ENCODE assay signal across 8 mouse cellular contexts in genomic region chr2:29251095-29252058, GRCm38 (mm10). TPM values are rescaled to one million over a fixed set of nuclear protein-coding genes. Genes with fewer than 3 reads are reported as not detected.
A peak's percentile ranks its signal among the peaks of the same experiment; 100 is the strongest.
DNase-seq lines count a peak whose midpoint lies in the region; ATAC-seq and TF ChIP-seq lines count a peak whose summit lies in the region.

No protein-coding gene starts in this region.

- peak overlapping the region; percentile 99 for H3K4me2 ChIP-seq in embryonic facial prominence, embryonic 13.5 days
- H3K4me2 ChIP-seq in hindbrain, postnatal 0 days (ENCODE audit: low read depth, low read length): peak overlapping the region; percentile 100
- H3K4me2 ChIP-seq in stomach, embryonic 15.5 days: peak overlapping the region; percentile 97

- H3K4me3 ChIP-seq in heart, embryonic 10.5 days: peak overlapping the region; percentile 74
- H3K4me3 ChIP-seq in E14TG2a.4 (replicated peaks; ENCODE audit: low read length): peak overlapping the region; percentile 79
- H3K4me3 ChIP-seq in embryonic facial prominence, embryonic 13.5 days: peak overlapping the region; percentile 64
- peak overlapping the region; percentile 66 for H3K4me3 ChIP-seq in hindbrain, postnatal 0 days (ENCODE audit: low read length)
- peak overlapping the region; percentile 59 for H3K4me3 ChIP-seq in stomach, embryonic 15.5 days (replicated peaks)

- no peak for DNase-seq in heart, embryonic 10.5 days (ENCODE audit: low spot score)
- DNase-seq in heart, postnatal 4 days: no peak
- DNase-seq in hindbrain, postnatal 0 days (ENCODE audit: low spot score): no peak
- DNase-seq in left cerebral cortex, adult 11 months (ENCODE audit: low spot score): no peak

- H3K27me3 ChIP-seq in heart, embryonic 10.5 days (ENCODE audit: insufficient read depth, poor library complexity, severe bottlenecking): peaks cover 97% of the 10 kb centered on the region
- H3K27me3 ChIP-seq in E14TG2a.4 (ENCODE audit: insufficient read depth, low read length): peaks cover 100% of the 10 kb centered on the region
- H3K27me3 ChIP-seq in embryonic facial prominence, embryonic 13.5 days: peaks cover 100% of the 10 kb centered on the region
- H3K27me3 ChIP-seq in hindbrain, postnatal 0 days (ENCODE audit: insufficient read depth, low read length): peaks cover 5% of the 10 kb centered on the region; the same call in 1 of the 2 replicates
- H3K27me3 ChIP-seq in stomach, embryonic 15.5 days (replicated peaks): peaks cover 78% of the 10 kb centered on the region

- H3K27ac ChIP-seq in heart, embryonic 10.5 days: 0 out of 2 replicates have a peak overlapping the region, but pooled peaks have one; percentile 9
- H3K27ac ChIP-seq in embryonic facial prominence, embryonic 13.5 days: no peak overlapping the region
- peak overlapping the region; percentile 45; the same call in 1 of the 2 replicates for H3K27ac ChIP-seq in hindbrain, postnatal 0 days
- no peak overlapping the region for H3K27ac ChIP-seq in stomach, embryonic 15.5 days

- H3K4me1 ChIP-seq in heart, embryonic 10.5 days: peaks cover 50% of the 10 kb centered on the region
- H3K4me1 ChIP-seq in E14TG2a.4 (replicated peaks; ENCODE audit: low read depth, low read length): peaks cover 61% of the 10 kb centered on the region
- peaks cover 38% of the 10 kb centered on the region for H3K4me1 ChIP-seq in embryonic facial prominence, embryonic 13.5 days
- peaks cover 25% of the 10 kb centered on the region for H3K4me1 ChIP-seq in hindbrain, postnatal 0 days (ENCODE audit: insufficient read depth, low read length)
- peaks cover 28% of the 10 kb centered on the region for H3K4me1 ChIP-seq in stomach, embryonic 15.5 days

- peak overlapping the region; percentile 72 for H3K9ac ChIP-seq in embryonic facial prominence, embryonic 13.5 days
- peak overlapping the region; percentile 60 for H3K9ac ChIP-seq in hindbrain, postnatal 0 days (replicated peaks; ENCODE audit: low read length)
- H3K9ac ChIP-seq in stomach, embryonic 15.5 days: peak overlapping the region; percentile 5; the same call in 1 of the 2 replicates

- ATAC-seq in embryonic facial prominence, embryonic 13.5 days (ENCODE audit: insufficient number of reproducible peaks, insufficient read depth, low FRiP score, low TSS enrichment, low read depth): no peak
- ATAC-seq in hindbrain, postnatal 0 days: no peak
- ATAC-seq in megakaryocyte, adult 5-6 weeks (ENCODE audit: poor library complexity, severe bottlenecking): peak; percentile 62
- no peak for ATAC-seq in stomach, embryonic 15.5 days (ENCODE audit: insufficient read depth, low FRiP score, low read depth)

- WGBS in heart, embryonic 10.5 days: under 1% methylated on average over 61 of the region's 61 CpGs
- WGBS in embryonic facial prominence, embryonic 13.5 days: under 1% methylated on average over 61 of the region's 61 CpGs
- under 1% methylated on average over 61 of the region's 61 CpGs for WGBS in hindbrain, postnatal 0 days
- WGBS in stomach, embryonic 15.5 days: under 1% methylated on average over 60 of the region's 61 CpGs

- no peaks in the 10 kb centered on the region for H3K9me3 ChIP-seq in heart, embryonic 10.5 days
- H3K9me3 ChIP-seq in E14TG2a.4 (ENCODE audit: low read length): no peaks in the 10 kb centered on the region
- H3K9me3 ChIP-seq in embryonic facial prominence, embryonic 13.5 days: no peaks in the 10 kb centered on the region
- H3K9me3 ChIP-seq in hindbrain, postnatal 0 days (ENCODE audit: low read length): no peaks in the 10 kb centered on the region
- no peaks in the 10 kb centered on the region for H3K9me3 ChIP-seq in stomach, embryonic 15.5 days

- no peaks in the 10 kb centered on the region for H3K36me3 ChIP-seq in heart, embryonic 10.5 days
- no peaks in the 10 kb centered on the region for H3K36me3 ChIP-seq in E14TG2a.4 (ENCODE audit: insufficient read depth, low read length)
- H3K36me3 ChIP-seq in embryonic facial prominence, embryonic 13.5 days: no peaks in the 10 kb centered on the region
- H3K36me3 ChIP-seq in hindbrain, postnatal 0 days (ENCODE audit: insufficient read depth, low read length): no peaks in the 10 kb centered on the region
- H3K36me3 ChIP-seq in stomach, embryonic 15.5 days: no peaks in the 10 kb centered on the region

- no peak for TF ChIP-seq CTCF in E14TG2a.4 (conservative IDR thresholded peaks at IDR 0.05; ENCODE audit: low read length)
- TF ChIP-seq CTCF in hindbrain, postnatal 0 days (IDR thresholded peaks at IDR 0.05; ENCODE audit: low read depth): no peak

RNA-seq across cellular contexts. Expression of gene Ntng2, which starts 1.4 kb away (rescaled TPM):
- 0.20 and 0.87 TPM in 2 replicates for polyA plus RNA-seq in heart, embryonic 10.5 days (2016; fragmentation: Nextera tagmentation; extraction: Ambion mirVana)
- total RNA-seq in heart, postnatal 4 days (2021): 1 to 10 TPM; 1.7 to 1.8 TPM
- 0.89 and 1.0 TPM in 2 replicates for polyA plus RNA-seq in embryonic facial prominence, embryonic 13.5 days (2015; fragmentation: Nextera tagmentation; extraction: Ambion mirVana)
- 30.3 and 34.5 TPM in 2 replicates for total RNA-seq in hindbrain, postnatal 0 days (2014; rRNA removed)
- 3.4 and 4.6 TPM in 2 replicates for polyA plus RNA-seq in hindbrain, postnatal 0 days (2015; fragmentation: Nextera tagmentation; extraction: Ambion mirVana)
- total RNA-seq in megakaryocyte, adult 5-6 weeks (2015): 22.2 and 24.6 TPM in 2 replicates
- 8.4 and 22.8 TPM in 2 replicates for total RNA-seq in megakaryocyte, adult 5-6 weeks (2017)
- polyA plus RNA-seq in stomach, embryonic 15.5 days (2015; fragmentation: Nextera tagmentation; extraction: Ambion mirVana): 0.63 and 0.71 TPM in 2 replicates

Comparison
In these comparisons a context has a peak if more than half of its experiments do, and no peak if none do; other contexts are left out.
1. H3K27ac ChIP-seq: peak in heart, embryonic 10.5 days (single experiment) and hindbrain, postnatal 0 days (single experiment); none in embryonic facial prominence, embryonic 13.5 days (single experiment) and stomach, embryonic 15.5 days (single experiment).
2. H3K9ac ChIP-seq: peak in every context shown above with its lines; median percentile 72 in embryonic facial prominence, embryonic 13.5 days; 60 in hindbrain, postnatal 0 days; 5 in stomach, embryonic 15.5 days.
3. Peak in every context shown above with its lines, with median percentiles within 50 percentile points of each other: H3K4me3 ChIP-seq and H3K4me2 ChIP-seq.